22 mouse cellular contexts compared by ENCODE assay signal in genomic region chrX:135962342-135962741, GRCm38 (mm10). TPM values are rescaled to one million over a fixed set of nuclear protein-coding genes. Genes with fewer than 3 reads are reported as not detected.
DNase-seq lines count a peak whose midpoint lies in the region; ATAC-seq and TF ChIP-seq lines count a peak whose summit lies in the region.
"Had no signal": no experiment of that assay in that cellular context is flagged by ENCODE, and none has a peak within 500 bp of the region (broad histone marks: within the 10 kb centered on the region; RNA-seq: fewer than 3 reads in every experiment).

No protein-coding gene starts in this region.

- H3K27ac ChIP-seq in forebrain, embryonic 14.5 days (ENCODE audit: low read depth, low read length): no peak overlapping the region
- no peak overlapping the region for H3K27ac ChIP-seq in forebrain, embryonic 12.5 days
- peak overlapping the region; percentile 49; the same call in 1 of the 2 replicates for H3K27ac ChIP-seq in midbrain, embryonic 12.5 days (replicated peaks)
- H3K27ac ChIP-seq in midbrain, embryonic 11.5 days (ENCODE audit: low read depth, low read length): no peak overlapping the region
- H3K27ac ChIP-seq in hindbrain, postnatal 0 days: no peak overlapping the region
- H3K27ac ChIP-seq: embryonic facial prominence, embryonic 12.5 days; heart, embryonic 13.5 days; limb, embryonic 10.5 days had no signal

- no peaks in the 10 kb centered on the region for H3K4me1 ChIP-seq in forebrain, embryonic 14.5 days (ENCODE audit: control insufficient read depth, insufficient read depth, low read length)
- H3K4me1 ChIP-seq in forebrain, embryonic 12.5 days: peaks cover 8% of the 10 kb centered on the region; the same call in 1 of the 2 replicates
- H3K4me1 ChIP-seq in midbrain, embryonic 12.5 days: 0 out of 2 replicates have a peak, but pooled peaks cover 7% of the 10 kb centered on the region
- 0 out of 2 replicates have a peak, but pooled peaks cover 4% of the 10 kb centered on the region for H3K4me1 ChIP-seq in midbrain, embryonic 11.5 days (ENCODE audit: control insufficient read depth, insufficient read depth, low read length)
- H3K4me1 ChIP-seq in hindbrain, postnatal 0 days (ENCODE audit: insufficient read depth, low read length): no peaks in the 10 kb centered on the region
- H3K4me1 ChIP-seq: embryonic facial prominence, embryonic 12.5 days; limb, embryonic 10.5 days had no signal

- peak; percentile 55 for DNase-seq in forebrain, embryonic 14.5 days (ENCODE audit: low spot score)
- no peak for DNase-seq in midbrain, embryonic 11.5 days (ENCODE audit: low spot score, missing footprints)
- peak; percentile 39 for DNase-seq in hindbrain, postnatal 0 days (ENCODE audit: low spot score)
- DNase-seq in naive thymus-derived CD4-positive, alpha-beta T cell, adult 2 months (ENCODE audit: low read depth): peak; percentile 8
- DNase-seq in right cerebral cortex, postnatal 25 days: no peak
- DNase-seq in right cerebral cortex, postnatal 10 days (ENCODE audit: low spot score in 2 of 2): no peak
- DNase-seq: cerebellum, adult 9-10 months; gastrocnemius, postnatal 14 days; heart, adult 18-20 months; layer of hippocampus, postnatal 36 days; liver, postnatal 0 days; lung, postnatal 10 days; right cerebral cortex, postnatal 14 days; thymus, postnatal 4 days had no signal

- no peak for TF ChIP-seq CTCF in hindbrain, postnatal 0 days (IDR thresholded peaks at IDR 0.05; ENCODE audit: low read depth)

- no peaks in the 10 kb centered on the region for H3K36me3 ChIP-seq in forebrain, embryonic 14.5 days (ENCODE audit: control insufficient read depth, insufficient read depth, low read length)
- H3K36me3 ChIP-seq in forebrain, embryonic 12.5 days (replicated peaks): no peaks in the 10 kb centered on the region
- no peaks in the 10 kb centered on the region for H3K36me3 ChIP-seq in midbrain, embryonic 12.5 days
- H3K36me3 ChIP-seq in midbrain, embryonic 11.5 days (ENCODE audit: control insufficient read depth, insufficient read depth, low read length): no peaks in the 10 kb centered on the region
- no peaks in the 10 kb centered on the region for H3K36me3 ChIP-seq in hindbrain, postnatal 0 days (ENCODE audit: insufficient read depth, low read length)
- H3K36me3 ChIP-seq: embryonic facial prominence, embryonic 12.5 days; heart, embryonic 13.5 days; limb, embryonic 10.5 days had no signal

- no peak for ATAC-seq in forebrain, embryonic 14.5 days
- no peak; the same call in 1 of the 2 replicates for ATAC-seq in forebrain, embryonic 12.5 days (ENCODE audit: low FRiP score)
- ATAC-seq in midbrain, embryonic 12.5 days (ENCODE audit: low FRiP score, low read depth): peak; percentile 34; the same call in 1 of the 2 replicates
- ATAC-seq in midbrain, embryonic 11.5 days (ENCODE audit: low FRiP score): no peak
- 0 out of 2 replicates have a peak, but pooled peaks have one; percentile 43 for ATAC-seq in hindbrain, postnatal 0 days
- ATAC-seq: intestine, postnatal 0 days; liver, postnatal 0 days had no signal

- H3K27me3 ChIP-seq in forebrain, embryonic 14.5 days (replicated peaks; ENCODE audit: control insufficient read depth, insufficient read depth, low read length): no peaks in the 10 kb centered on the region
- H3K27me3 ChIP-seq in forebrain, embryonic 12.5 days: no peaks in the 10 kb centered on the region
- H3K27me3 ChIP-seq in midbrain, embryonic 12.5 days: no peaks in the 10 kb centered on the region
- H3K27me3 ChIP-seq in midbrain, embryonic 11.5 days (ENCODE audit: control insufficient read depth, insufficient read depth, low read length): no peaks in the 10 kb centered on the region; the same call in 1 of the 2 replicates
- no peaks in the 10 kb centered on the region for H3K27me3 ChIP-seq in hindbrain, postnatal 0 days (ENCODE audit: insufficient read depth, low read length)
- H3K27me3 ChIP-seq: embryonic facial prominence, embryonic 12.5 days; heart, embryonic 13.5 days had no signal

- no peak overlapping the region for H3K9ac ChIP-seq in forebrain, embryonic 14.5 days (ENCODE audit: low read length)
- H3K9ac ChIP-seq in forebrain, embryonic 12.5 days: no peak overlapping the region
- H3K9ac ChIP-seq in midbrain, embryonic 12.5 days (replicated peaks): no peak overlapping the region
- no peak overlapping the region for H3K9ac ChIP-seq in midbrain, embryonic 11.5 days (ENCODE audit: low read length)
- H3K9ac ChIP-seq in hindbrain, postnatal 0 days (replicated peaks; ENCODE audit: low read length): no peak overlapping the region
- H3K9ac ChIP-seq: embryonic facial prominence, embryonic 12.5 days; heart, embryonic 13.5 days; liver, postnatal 0 days had no signal

- no peaks in the 10 kb centered on the region for H3K9me3 ChIP-seq in forebrain, embryonic 14.5 days (replicated peaks; ENCODE audit: control insufficient read depth, low read length)
- H3K9me3 ChIP-seq in forebrain, embryonic 12.5 days: no peaks in the 10 kb centered on the region
- no peaks in the 10 kb centered on the region for H3K9me3 ChIP-seq in midbrain, embryonic 12.5 days
- no peaks in the 10 kb centered on the region for H3K9me3 ChIP-seq in midbrain, embryonic 11.5 days (ENCODE audit: control insufficient read depth, low read length)
- no peaks in the 10 kb centered on the region for H3K9me3 ChIP-seq in hindbrain, postnatal 0 days (ENCODE audit: low read length)
- H3K9me3 ChIP-seq: embryonic facial prominence, embryonic 12.5 days; heart, embryonic 13.5 days; limb, embryonic 10.5 days had no signal

- no peak overlapping the region for H3K4me2 ChIP-seq in forebrain, embryonic 14.5 days (ENCODE audit: low read length)
- no peak overlapping the region for H3K4me2 ChIP-seq in forebrain, embryonic 12.5 days
- H3K4me2 ChIP-seq in midbrain, embryonic 12.5 days (replicated peaks): no peak overlapping the region
- no peak overlapping the region for H3K4me2 ChIP-seq in midbrain, embryonic 11.5 days
- no peak overlapping the region for H3K4me2 ChIP-seq in hindbrain, postnatal 0 days (ENCODE audit: low read depth, low read length)
- H3K4me2 ChIP-seq: embryonic facial prominence, embryonic 12.5 days; heart, embryonic 13.5 days had no signal

- 71% methylated on average over 2 of the region's 2 CpGs for WGBS in forebrain, embryonic 14.5 days
- WGBS in forebrain, embryonic 12.5 days: 64% methylated on average over 2 of the region's 2 CpGs
- WGBS in midbrain, embryonic 12.5 days: 56% methylated on average over 2 of the region's 2 CpGs
- 66% methylated on average over 2 of the region's 2 CpGs for WGBS in midbrain, embryonic 11.5 days
- WGBS in hindbrain, postnatal 0 days: 58% methylated on average over 2 of the region's 2 CpGs

- no peak overlapping the region for H3K4me3 ChIP-seq in forebrain, embryonic 14.5 days (ENCODE audit: low read depth, low read length)
- H3K4me3 ChIP-seq in forebrain, embryonic 12.5 days (replicated peaks): no peak overlapping the region
- H3K4me3 ChIP-seq in midbrain, embryonic 12.5 days: no peak overlapping the region
- no peak overlapping the region for H3K4me3 ChIP-seq in midbrain, embryonic 11.5 days (ENCODE audit: low read depth, low read length)
- no peak overlapping the region for H3K4me3 ChIP-seq in hindbrain, postnatal 0 days (ENCODE audit: low read length)
- H3K4me3 ChIP-seq: embryonic facial prominence, embryonic 12.5 days; erythroblast, embryonic 14.5 days; heart, embryonic 13.5 days; limb, embryonic 10.5 days had no signal

RNA-seq across cellular contexts. Expression of gene Arxes2, which starts 31.3 kb away (rescaled TPM):
- polyA plus RNA-seq in forebrain, embryonic 14.5 days (2014; fragmentation: Nextera tagmentation; extraction: Ambion mirVana): 206 and 225 TPM in 2 replicates
- polyA plus RNA-seq in forebrain, embryonic 12.5 days (2016; fragmentation: Nextera tagmentation; extraction: Ambion mirVana): 143 and 148 TPM in 2 replicates
- polyA plus RNA-seq in midbrain, embryonic 12.5 days (2016; fragmentation: Nextera tagmentation; extraction: Ambion mirVana): 151 and 155 TPM in 2 replicates
- 152 and 164 TPM in 2 replicates for polyA plus RNA-seq in midbrain, embryonic 11.5 days (2014; fragmentation: Nextera tagmentation; extraction: Ambion mirVana)
- 168 and 177 TPM in 2 replicates for total RNA-seq in hindbrain, postnatal 0 days (2014; rRNA removed)
- 312 and 317 TPM in 2 replicates for polyA plus RNA-seq in hindbrain, postnatal 0 days (2015; fragmentation: Nextera tagmentation; extraction: Ambion mirVana)
- polyA plus RNA-seq: liver, adult 2 months had no signal

Comparison
In these comparisons a context has a peak if more than half of its experiments do, and no peak if none do; other contexts are left out.
1. ATAC-seq: peak in midbrain, embryonic 12.5 days (single experiment) and hindbrain, postnatal 0 days (single experiment); none in forebrain, embryonic 14.5 days (single experiment), forebrain, embryonic 12.5 days (single experiment) and midbrain, embryonic 11.5 days (single experiment).
2. DNase-seq: peak in forebrain, embryonic 14.5 days (single experiment), hindbrain, postnatal 0 days (single experiment) and naive thymus-derived CD4-positive, alpha-beta T cell, adult 2 months (single experiment); none in midbrain, embryonic 11.5 days (single experiment), right cerebral cortex, postnatal 25 days (single experiment) and right cerebral cortex, postnatal 10 days (0 of 2).